Mouse (Mus musculus) CH12.LX (cell line): ENCODE data around the gene Mbl1. TPM values are rescaled to one million over a fixed set of nuclear protein-coding genes. Genes with fewer than 3 reads are reported as not detected.
A peak's percentile ranks its signal among the peaks of the same experiment; 100 is the strongest.

Experiments
- DNase-seq: peaks from one replicate; pipeline ENCODE4 v3.0.0-alpha.2; 2013; ENCODE audit errors: extremely low read depth
- H3K27ac ChIP-seq: 2 replicates; pipeline ENCODE4 v1.5.1; 2012; ENCODE audit warnings: low read depth, mild to moderate bottlenecking, control low read depth, moderate library complexity; ENCODE audit not compliant: insufficient read depth
- H3K27me3 ChIP-seq: replicated peaks from 2 replicates; pipeline ENCODE3; 2012; ENCODE audit warnings: inconsistent platforms
- H3K36me3 ChIP-seq, 2 experiments: replicated peaks in 1 of 2; 2 replicates each; pipeline versions ENCODE3 to v1.6.1; 2012; ENCODE audit warnings: inconsistent platforms in 1 of 2, low read length in 1 of 2, mild to moderate bottlenecking in 1 of 2, mixed read lengths in 1 of 2, moderate library complexity in 1 of 2; ENCODE audit not compliant: control insufficient read depth in 1 of 2, insufficient read depth in 1 of 2
- H3K4me1 ChIP-seq, 2 experiments: 2 replicates each; pipeline ENCODE4 v1.6.1; 2012; ENCODE audit warnings: inconsistent platforms in 1 of 2, moderate library complexity in 1 of 2; ENCODE audit not compliant: insufficient read depth in 2 of 2, control insufficient read depth in 1 of 2
- H3K4me2 ChIP-seq: 2 replicates; pipeline ENCODE4 v1.6.1; 2012; ENCODE audit warnings: low read depth, mild to moderate bottlenecking, control low read depth; ENCODE audit not compliant: poor library complexity, insufficient read depth, severe bottlenecking
- H3K4me3 ChIP-seq, 3 experiments: fragments of 150-350 bp in 1 of 3; sonication (generic) in 1 of 3; replicated peaks in 1 of 3; 2 replicates each; pipeline versions ENCODE3 to v1.5.1; 2011 to 2012; ENCODE audit warnings: low read depth in 2 of 3, low read length in 2 of 3, mild to moderate bottlenecking in 2 of 3, moderate library complexity in 2 of 3, control low read depth in 1 of 3, improper control_type of control experiment in 1 of 3, inconsistent platforms in 1 of 3, mixed read lengths in 1 of 3; ENCODE audit not compliant: poor library complexity in 1 of 3
- H3K79me2 ChIP-seq: replicated peaks from 2 replicates; pipeline ENCODE4 v1.6.1; 2012; ENCODE audit warnings: mild to moderate bottlenecking, moderate library complexity; ENCODE audit not compliant: control insufficient read depth, poor library complexity, insufficient read depth, severe bottlenecking; ENCODE audit errors: extremely low read depth
- H3K9ac ChIP-seq: 2 replicates; pipeline ENCODE4 v1.6.1; 2012; ENCODE audit warnings: low read depth, mild to moderate bottlenecking, control low read depth, moderate library complexity; ENCODE audit not compliant: insufficient read depth
- H3K9me3 ChIP-seq: replicated peaks from 2 replicates; pipeline ENCODE3; 2012; ENCODE audit warnings: low read length, inconsistent platforms, mixed read lengths
- BHLHE40 ChIP-seq: IDR thresholded peaks from 2 replicates; pipeline ENCODE4 v1.6.1; 2011; ENCODE audit warnings: mild to moderate bottlenecking, low read depth, low read length, improper control_type of control experiment
- CHD2 ChIP-seq: IDR thresholded peaks from 2 replicates; pipeline ENCODE4 v1.6.1; 2011; ENCODE audit warnings: low read length, improper control_type of control experiment
- CTCF ChIP-seq, 2 experiments: IDR thresholded peaks in 1 of 2; conservative IDR thresholded peaks in 1 of 2; 2 replicates each; pipeline ENCODE4 v1.5.1; 2011 to 2012; ENCODE audit warnings: low read depth in 2 of 2, low read length in 2 of 2, improper control_type of control experiment in 1 of 2, inconsistent platforms in 1 of 2, mild to moderate bottlenecking in 1 of 2, moderate library complexity in 1 of 2
- E2F4 ChIP-seq: IDR thresholded peaks from 2 replicates; pipeline ENCODE4 v1.6.1; 2011; ENCODE audit warnings: low read depth, low read length, improper control_type of control experiment; ENCODE audit not compliant: insufficient replicate concordance
- ELF1 ChIP-seq: IDR thresholded peaks from 2 replicates; pipeline ENCODE4 v1.6.1; 2014; ENCODE audit warnings: low read depth, mild to moderate bottlenecking, inconsistent platforms, low read length, improper control_type of control experiment
- EP300 ChIP-seq: IDR thresholded peaks from 2 replicates; pipeline ENCODE4 v1.6.1; 2011; ENCODE audit warnings: low read length, improper control_type of control experiment
- GABPA ChIP-seq: IDR thresholded peaks from 2 replicates; pipeline ENCODE4 v1.6.1; 2012; ENCODE audit warnings: low read depth, low read length, improper control_type of control experiment, inconsistent platforms; ENCODE audit not compliant: insufficient replicate concordance
- HCFC1 ChIP-seq: IDR thresholded peaks from 2 replicates; pipeline ENCODE4 v1.6.1; 2012; ENCODE audit warnings: low read depth, mild to moderate bottlenecking, inconsistent platforms, low read length, improper control_type of control experiment
- IRF4 ChIP-seq: IDR thresholded peaks from 2 replicates; pipeline ENCODE4 v1.6.1; 2014; ENCODE audit warnings: low read depth, mild to moderate bottlenecking, inconsistent platforms, low read length, improper control_type of control experiment
- JUN ChIP-seq: IDR thresholded peaks from 2 replicates; pipeline ENCODE4 v1.6.1; 2011; ENCODE audit warnings: low read depth, mild to moderate bottlenecking, low read length, improper control_type of control experiment, moderate library complexity; ENCODE audit not compliant: insufficient read depth
- KAT2A ChIP-seq: IDR thresholded peaks from 2 replicates; pipeline ENCODE4 v1.6.1; 2012; ENCODE audit warnings: low read length, improper control_type of control experiment, inconsistent platforms; ENCODE audit not compliant: insufficient replicate concordance
- MAFK ChIP-seq: IDR thresholded peaks from 2 replicates; pipeline ENCODE4 v1.6.1; 2011; ENCODE audit warnings: low read length, improper control_type of control experiment; ENCODE audit not compliant: insufficient replicate concordance
- MAX ChIP-seq: IDR thresholded peaks from 2 replicates; pipeline ENCODE4 v1.6.1; 2011; ENCODE audit warnings: low read length, improper control_type of control experiment
- MAZ ChIP-seq: IDR thresholded peaks from 2 replicates; pipeline ENCODE4 v1.6.1; 2012; ENCODE audit warnings: low read depth, mild to moderate bottlenecking, inconsistent platforms, low read length, improper control_type of control experiment, moderate library complexity
- MEF2A ChIP-seq: IDR thresholded peaks from 2 replicates; pipeline ENCODE4 v1.6.1; 2014; ENCODE audit warnings: low read depth, mild to moderate bottlenecking, inconsistent platforms, low read length, improper control_type of control experiment, borderline replicate concordance
- PAX5 ChIP-seq: IDR thresholded peaks from 2 replicates; pipeline ENCODE4 v1.6.1; 2012; ENCODE audit warnings: low read length, inconsistent platforms, mixed read lengths
- POLR2AphosphoS2 ChIP-seq: IDR thresholded peaks from 2 replicates; pipeline ENCODE4 v1.6.1; 2011; ENCODE audit warnings: low read depth, low read length, improper control_type of control experiment
- SIN3A ChIP-seq: IDR thresholded peaks from 2 replicates; pipeline ENCODE4 v1.6.1; 2012; ENCODE audit warnings: low read length, improper control_type of control experiment, inconsistent platforms
- TCF12 ChIP-seq: IDR thresholded peaks from 2 replicates; pipeline ENCODE4 v1.6.1; 2014; ENCODE audit warnings: low read depth, mild to moderate bottlenecking, inconsistent platforms, low read length, improper control_type of control experiment
- USF2 ChIP-seq: conservative IDR thresholded peaks from 2 replicates; pipeline ENCODE4 v1.6.1; 2011; ENCODE audit warnings: low read depth, low read length, improper control_type of control experiment
- ZC3H11A ChIP-seq: IDR thresholded peaks from 2 replicates; pipeline ENCODE4 v1.6.1; 2012; ENCODE audit warnings: low read depth, mild to moderate bottlenecking, inconsistent platforms, low read length, improper control_type of control experiment
- ZKSCAN1 ChIP-seq: IDR thresholded peaks from 2 replicates; pipeline ENCODE4 v1.6.1; 2012; ENCODE audit warnings: low read depth, inconsistent platforms, low read length, improper control_type of control experiment, borderline replicate concordance
- ZMIZ1 ChIP-seq: IDR thresholded peaks from 2 replicates; pipeline ENCODE4 v1.6.1; 2012; ENCODE audit warnings: low read depth, mild to moderate bottlenecking, inconsistent platforms, low read length, improper control_type of control experiment
- ZNF384 ChIP-seq: IDR thresholded peaks from 2 replicates; pipeline ENCODE4 v1.6.1; 2012; ENCODE audit warnings: low read depth, low read length, improper control_type of control experiment, inconsistent platforms
- dilution Hi-C: fragments of 300-500 bp; cut with MboI; formaldehyde crosslinking; loops from 2 replicates; pipeline ENCODE4 v1.14.3; 2020; ENCODE audit warnings: low sequenced_read_pairs; ENCODE audit not compliant: extremely low pct_unique_long_range_greater_than_20kb, extremely low pct_ligation_motif_present
- in situ Hi-C: fragments of 300-500 bp; cut with MboI; formaldehyde crosslinking; loops from 3 replicates; pipeline ENCODE4 v1.14.3; 2019; ENCODE audit warnings: low sequenced_read_pairs, low pct_ligation_motif_present, low pct_unique_long_range_greater_than_20kb, mixed read lengths
- polyA plus RNA-seq: library from polyadenylated mRNA; unstranded; fragments of >175 nt; gene quantifications from 2 replicates; pipeline ENCODE4 v1.2.1, GENCODE M21; 2012; ENCODE audit warnings: low read depth; ENCODE audit not compliant: insufficient read length
- total RNA-seq, 2 experiments: library from RNA; depleted of rRNA; stranded (reverse); fragments of 300-350 nt in 1 of 2; fragments of >200 nt in 1 of 2; gene quantifications; 2 replicates each; pipeline ENCODE4 v1.2.3; 2012 to 2014

Mbl1 gene
- total and polyA plus RNA-seq, 3 experiments = not detected

- Histone ChIP-seq H3K79me2 (no peaks in the 10 kb centered on the region), H3K4me1 (peaks cover 0 to 7% of the 10 kb centered on the region in 2 experiments; a peak in 2 of 4 replicates), H3K4me3 (no peak overlapping the region), H3K9ac (no peak overlapping the region), H3K36me3 (no peaks in the 10 kb centered on the region), H3K27me3 (no peaks in the 10 kb centered on the region)
- dilution Hi-C loops = no loop called here
- no peak for DNase-seq
- in situ Hi-C loops = no loop called here
- no peak for TF ChIP-seq E2F4
- TF ChIP-seq BHLHE40 = no peak
- no peak for TF ChIP-seq TCF12
- TF ChIP-seq PAX5 = no peak
- TF ChIP-seq EP300 = no peak
- TF ChIP-seq, all 38 proteins: peak for 0
- H3K27ac ChIP-seq = no peak overlapping the region
- H3K9me3 ChIP-seq = no peaks in the 10 kb centered on the region
- no peak overlapping the region for H3K4me2 ChIP-seq
Observed at GRCm38 (mm10) chr14:41174802-41175201, 23.5 kb downstream of the Mbl1 start.

- H3K27ac ChIP-seq = no peak within 1 kb of the TSS
- dilution Hi-C loops = no loop called here
- TF ChIP-seq JUN = no peak
- TF ChIP-seq ZNF384 = peak; percentile 38; the same call in 1 of the 2 replicates
Observed at GRCm38 (mm10) chr14:41185059-41185821, 34.0 kb downstream of the Mbl1 start, which contains the start of gene Sftpd. Gene Sftpd, minus strand, starts transcription at chr14:41185149.

GRCm38 (mm10) chr14:41189496-41189895 is 38.2 kb downstream of the Mbl1 start:
- no peak overlapping the region for H3K4me2 ChIP-seq
- H3K79me2 ChIP-seq = no peaks in the 10 kb centered on the region
- H3K36me3 ChIP-seq = no peaks in the 10 kb centered on the region
- no peak overlapping the region for H3K27ac ChIP-seq
- H3K9ac ChIP-seq = no peak overlapping the region
- H3K27me3 ChIP-seq = no peaks in the 10 kb centered on the region
- DNase-seq = no peak
- in situ Hi-C loops (no loop called here), dilution Hi-C loops (no loop called here)
- no peak overlapping the region for H3K4me3 ChIP-seq
- peaks cover 6% of the 10 kb centered on the region for H3K9me3 ChIP-seq
- 0 out of 4 replicates have a peak, but pooled peaks cover 0 to 5% of the 10 kb centered on the region in 2 experiments for H3K4me1 ChIP-seq
- TF ChIP-seq HCFC1 (no peak), POLR2AphosphoS2 (no peak), MAZ (no peak), MAX (no peak), ELF1 (no peak), EP300 (no peak), ZKSCAN1 (no peak), IRF4 (no peak), ZC3H11A (no peak), GABPA (no peak), SIN3A (no peak), JUN (no peak), ZMIZ1 (no peak), CTCF (conservative IDR thresholded peaks at IDR 0.05 in 1 of 2, IDR thresholded peaks at IDR 0.05 in 1 of 2; ENCODE audit: low read depth in 2 of 2, low read length in 2 of 2) (no peak), MEF2A (no peak), USF2 (no peak), MAFK (no peak), KAT2A (no peak), CHD2 (no peak), BHLHE40 (no peak)

More at GRCm38 (mm10) chr14:41185059-41185821, 34.0 kb downstream of the Mbl1 start, which contains the start of gene Sftpd:
- Histone ChIP-seq H3K4me3 (no peak within 1 kb of the TSS), H3K9ac (no peak within 1 kb of the TSS), H3K4me1 (0 out of 4 replicates have a peak, but pooled peaks cover 0 to 5% of the 10 kb centered on the region in 2 experiments), H3K4me2 (no peak within 1 kb of the TSS; the same call in 1 of the 2 replicates), H3K36me3 (no peaks in the 10 kb centered on the region), H3K9me3 (no peaks in the 10 kb centered on the region), H3K79me2 (no peaks in the 10 kb centered on the region), H3K27me3 (no peaks in the 10 kb centered on the region)
- no peak for DNase-seq
- in situ Hi-C loops = no loop called here
